Mouse (Mus musculus): Measurements from ENCODE around the gene Ruvbl1. TPM values are rescaled to one million over a fixed set of nuclear protein-coding genes. Genes with fewer than 3 reads are reported as not detected.

Ruvbl1 gene
- polyA plus RNA-seq (2012; rRNA removed) (67.4 and 79.9 TPM in 2 replicates), polyA plus RNA-seq (2014; fragmentation: Nextera tagmentation; extraction: Ambion mirVana) (120 and 130 TPM in 2 replicates)

GRCm38 (mm10) chr6:88465181-88465920 lies at the start of gene Ruvbl1:
Gene Ruvbl1 (plus strand): TSS chr6:88465409.
- 0% methylated on average over 37 of the region's 42 CpGs for WGBS

GRCm38 (mm10) chr6:88416130-88416758 lies 49.0 kb upstream of the Ruvbl1 start:
- WGBS: 43% methylated on average over 7 of the region's 7 CpGs

More at GRCm38 (mm10) chr6:88465181-88465920, at the start of gene Ruvbl1:
- peak; percentile 46; the same call in 1 of the 2 replicates for TF ChIP-seq POLR2A (IDR thresholded peaks at IDR 0.05; ENCODE audit: borderline replicate concordance, extremely low read depth, insufficient read depth, insufficient read length)
- Histone ChIP-seq H3K9ac (ENCODE audit: low read depth, low read length, severe bottlenecking) (peak within 1 kb of the TSS; percentile 76), H3K27ac (replicated peaks; ENCODE audit: low read depth, low read length) (no peak within 1 kb of the TSS), H3K4me3 (replicated peaks; ENCODE audit: low read length) (peak within 1 kb of the TSS; percentile 56), H3K9me3 (ENCODE audit: control insufficient read depth, low read length) (no peaks in the 10 kb centered on the region), H3K4me2 (replicated peaks; ENCODE audit: low read depth, low read length, severe bottlenecking) (peak within 1 kb of the TSS; percentile 82), H3K4me1 (ENCODE audit: control insufficient read depth, insufficient read depth, low read length) (peaks cover 7% of the 10 kb centered on the region), H3K36me3 (ENCODE audit: control insufficient read depth, insufficient read depth, low read length) (peaks cover 31% of the 10 kb centered on the region), H3K27me3 (ENCODE audit: control insufficient read depth, insufficient read depth, low read length) (no peaks in the 10 kb centered on the region)
- ATAC-seq (ENCODE audit: low FRiP score, low read depth): peak; percentile 100
- DNase-seq (ENCODE audit: low spot score): peak; percentile 99

GRCm38 (mm10) chr6:88431202-88431601 lies 34.0 kb upstream of the Ruvbl1 start:
- Histone ChIP-seq H3K9me3 (ENCODE audit: control insufficient read depth, low read length) (no peaks in the 10 kb centered on the region), H3K36me3 (ENCODE audit: control insufficient read depth, insufficient read depth, low read length) (no peaks in the 10 kb centered on the region), H3K27ac (replicated peaks; ENCODE audit: low read depth, low read length) (no peak overlapping the region), H3K4me3 (replicated peaks; ENCODE audit: low read length) (no peak overlapping the region), H3K9ac (ENCODE audit: low read depth, low read length, severe bottlenecking) (no peak overlapping the region), H3K4me1 (ENCODE audit: control insufficient read depth, insufficient read depth, low read length) (peaks cover 5% of the 10 kb centered on the region; the same call in 1 of the 2 replicates), H3K27me3 (ENCODE audit: control insufficient read depth, insufficient read depth, low read length) (no peaks in the 10 kb centered on the region), H3K4me2 (replicated peaks; ENCODE audit: low read depth, low read length, severe bottlenecking) (no peak overlapping the region)
- ATAC-seq (ENCODE audit: low FRiP score, low read depth) (no peak), DNase-seq (ENCODE audit: low spot score) (no peak)
- no peak for TF ChIP-seq POLR2A (IDR thresholded peaks at IDR 0.05; ENCODE audit: borderline replicate concordance, extremely low read depth, insufficient read depth, insufficient read length)
- 23% methylated on average over 4 of the region's 4 CpGs for WGBS

More at GRCm38 (mm10) chr6:88416130-88416758, 49.0 kb upstream of the Ruvbl1 start:
- H3K9ac ChIP-seq (ENCODE audit: low read depth, low read length, severe bottlenecking): no peak overlapping the region
- H3K4me3 ChIP-seq (replicated peaks; ENCODE audit: low read length): no peak overlapping the region
- no peaks in the 10 kb centered on the region for H3K9me3 ChIP-seq (ENCODE audit: control insufficient read depth, low read length)
- no peaks in the 10 kb centered on the region for H3K36me3 ChIP-seq (ENCODE audit: control insufficient read depth, insufficient read depth, low read length)
- no peak for DNase-seq (ENCODE audit: low spot score)
- H3K27ac ChIP-seq (replicated peaks; ENCODE audit: low read depth, low read length): no peak overlapping the region
- no peaks in the 10 kb centered on the region for H3K27me3 ChIP-seq (ENCODE audit: control insufficient read depth, insufficient read depth, low read length)
- no peak overlapping the region for H3K4me2 ChIP-seq (replicated peaks; ENCODE audit: low read depth, low read length, severe bottlenecking)
- H3K4me1 ChIP-seq (ENCODE audit: control insufficient read depth, insufficient read depth, low read length): peaks cover 4% of the 10 kb centered on the region
- no peak for TF ChIP-seq POLR2A (IDR thresholded peaks at IDR 0.05; ENCODE audit: borderline replicate concordance, extremely low read depth, insufficient read depth, insufficient read length)
- ATAC-seq (ENCODE audit: low FRiP score, low read depth): no peak

- Histone ChIP-seq H3K27ac (replicated peaks; ENCODE audit: low read depth, low read length) (no peak overlapping the region), H3K4me3 (replicated peaks; ENCODE audit: low read length) (no peak overlapping the region), H3K9me3 (ENCODE audit: control insufficient read depth, low read length) (no peaks in the 10 kb centered on the region), H3K9ac (ENCODE audit: low read depth, low read length, severe bottlenecking) (no peak overlapping the region), H3K36me3 (ENCODE audit: control insufficient read depth, insufficient read depth, low read length) (no peaks in the 10 kb centered on the region), H3K4me2 (replicated peaks; ENCODE audit: low read depth, low read length, severe bottlenecking) (no peak overlapping the region), H3K27me3 (ENCODE audit: control insufficient read depth, insufficient read depth, low read length) (no peaks in the 10 kb centered on the region), H3K4me1 (ENCODE audit: control insufficient read depth, insufficient read depth, low read length) (no peaks in the 10 kb centered on the region)
- 87% methylated on average over 7 of the region's 7 CpGs for WGBS
- TF ChIP-seq POLR2A (IDR thresholded peaks at IDR 0.05; ENCODE audit: borderline replicate concordance, extremely low read depth, insufficient read depth, insufficient read length): no peak
- DNase-seq (ENCODE audit: low spot score) (no peak), ATAC-seq (ENCODE audit: low FRiP score, low read depth) (no peak)
Measured at GRCm38 (mm10) chr6:88435609-88436008, 29.6 kb upstream of the Ruvbl1 start.

GRCm38 (mm10) chr6:88439056-88439455 lies 26.2 kb upstream of the Ruvbl1 start:
- no peaks in the 10 kb centered on the region for H3K9me3 ChIP-seq (ENCODE audit: control insufficient read depth, low read length)
- no peaks in the 10 kb centered on the region for H3K36me3 ChIP-seq (ENCODE audit: control insufficient read depth, insufficient read depth, low read length)
- no peak overlapping the region for H3K4me3 ChIP-seq (replicated peaks; ENCODE audit: low read length)
- no peaks in the 10 kb centered on the region for H3K4me1 ChIP-seq (ENCODE audit: control insufficient read depth, insufficient read depth, low read length)
- no peak overlapping the region for H3K9ac ChIP-seq (ENCODE audit: low read depth, low read length, severe bottlenecking)
- no peak overlapping the region for H3K4me2 ChIP-seq (replicated peaks; ENCODE audit: low read depth, low read length, severe bottlenecking)
- 70% methylated on average over 4 of the region's 4 CpGs for WGBS
- no peak for DNase-seq (ENCODE audit: low spot score)
- H3K27ac ChIP-seq (replicated peaks; ENCODE audit: low read depth, low read length): no peak overlapping the region
- no peak for ATAC-seq (ENCODE audit: low FRiP score, low read depth)
- TF ChIP-seq POLR2A (IDR thresholded peaks at IDR 0.05; ENCODE audit: borderline replicate concordance, extremely low read depth, insufficient read depth, insufficient read length): no peak
- H3K27me3 ChIP-seq (ENCODE audit: control insufficient read depth, insufficient read depth, low read length): no peaks in the 10 kb centered on the region
